10 mouse cellular contexts compared by ENCODE assay signal in genomic region chr1:147343276-147343953, GRCm38 (mm10).
DNase-seq lines count a peak whose midpoint lies in the region; ATAC-seq lines count a peak whose summit lies in the region.
"Had no signal": no experiment of that assay in that cellular context is flagged by ENCODE, and none has a peak within 500 bp of the region (broad histone marks: within the 10 kb centered on the region; RNA-seq: fewer than 3 reads in every experiment).

No protein-coding gene starts in this region.

- peak; percentile 59; the same call in 1 of the 2 replicates for ATAC-seq in hindbrain, embryonic 13.5 days (ENCODE audit: low FRiP score)
- no peak for ATAC-seq in hindbrain, embryonic 11.5 days (ENCODE audit: low FRiP score)

- DNase-seq in hindbrain, embryonic 11.5 days (ENCODE audit: low spot score) = no peak
- DNase-seq in cerebellum, adult 8-10 months = peak; percentile 55
- peak; percentile 72 for DNase-seq in heart, postnatal 4 days
- DNase-seq in left cerebral cortex, postnatal 4 days = peak; percentile 92
- no peak for DNase-seq in embryo, embryonic 9.5 days (ENCODE audit: extremely low spot score)
- DNase-seq in lung, postnatal 36 days = no peak
- DNase-seq in kidney, adult 18-20 months = no peak

- H3K9ac ChIP-seq in hindbrain, embryonic 13.5 days = no peak overlapping the region
- H3K9ac ChIP-seq in hindbrain, embryonic 11.5 days (ENCODE audit: low read depth, low read length) = no peak overlapping the region
- H3K9ac ChIP-seq: heart, embryonic 13.5 days; lung, embryonic 15.5 days had no signal

- no peaks in the 10 kb centered on the region for H3K27me3 ChIP-seq in hindbrain, embryonic 13.5 days
- no peaks in the 10 kb centered on the region for H3K27me3 ChIP-seq in hindbrain, embryonic 11.5 days (ENCODE audit: control insufficient read depth, insufficient read depth, low read length)
- H3K27me3 ChIP-seq: heart, embryonic 13.5 days; lung, embryonic 15.5 days had no signal

- H3K9me3 ChIP-seq in hindbrain, embryonic 13.5 days = no peaks in the 10 kb centered on the region
- H3K9me3 ChIP-seq in hindbrain, embryonic 11.5 days (ENCODE audit: control insufficient read depth, low read length) = no peaks in the 10 kb centered on the region
- H3K9me3 ChIP-seq: heart, embryonic 13.5 days; lung, embryonic 15.5 days had no signal

- no peak overlapping the region for H3K4me3 ChIP-seq in hindbrain, embryonic 13.5 days
- no peak overlapping the region for H3K4me3 ChIP-seq in hindbrain, embryonic 11.5 days (ENCODE audit: low read depth, low read length)
- H3K4me3 ChIP-seq: heart, embryonic 13.5 days; lung, embryonic 15.5 days had no signal

- no peaks in the 10 kb centered on the region for H3K4me1 ChIP-seq in hindbrain, embryonic 13.5 days (replicated peaks)
- H3K4me1 ChIP-seq in hindbrain, embryonic 11.5 days (replicated peaks; ENCODE audit: control insufficient read depth, insufficient read depth, low read length) = no peaks in the 10 kb centered on the region
- H3K4me1 ChIP-seq: heart, embryonic 13.5 days; lung, embryonic 15.5 days had no signal

- H3K4me2 ChIP-seq in hindbrain, embryonic 13.5 days = no peak overlapping the region
- no peak overlapping the region for H3K4me2 ChIP-seq in hindbrain, embryonic 11.5 days (replicated peaks; ENCODE audit: low read depth, low read length)
- H3K4me2 ChIP-seq: heart, embryonic 13.5 days; lung, embryonic 15.5 days had no signal

- no peaks in the 10 kb centered on the region for H3K36me3 ChIP-seq in hindbrain, embryonic 13.5 days
- no peaks in the 10 kb centered on the region for H3K36me3 ChIP-seq in hindbrain, embryonic 11.5 days (ENCODE audit: control insufficient read depth, insufficient read depth, low read length)
- H3K36me3 ChIP-seq: heart, embryonic 13.5 days; lung, embryonic 15.5 days had no signal

- intact Hi-C loops in left cerebral cortex, postnatal 4 days (cut with DNase I) = no loop called here

- H3K27ac ChIP-seq in hindbrain, embryonic 13.5 days = 0 out of 2 replicates have a peak overlapping the region, but pooled peaks have one; percentile 12
- H3K27ac ChIP-seq in hindbrain, embryonic 11.5 days (ENCODE audit: low read depth, low read length) = no peak overlapping the region
- H3K27ac ChIP-seq: heart, embryonic 13.5 days; lung, embryonic 15.5 days had no signal

- 89% methylated on average over 9 of the region's 9 CpGs for WGBS in hindbrain, embryonic 13.5 days
- 96% methylated on average over 9 of the region's 9 CpGs for WGBS in hindbrain, embryonic 11.5 days

Comparison
In these comparisons a context has a peak if more than half of its experiments do, and no peak if none do; other contexts are left out.
1. DNase-seq: peak in cerebellum, adult 8-10 months (single experiment), heart, postnatal 4 days (single experiment) and left cerebral cortex, postnatal 4 days (single experiment); none in hindbrain, embryonic 11.5 days (single experiment), embryo, embryonic 9.5 days (single experiment), lung, postnatal 36 days (single experiment) and kidney, adult 18-20 months (single experiment).